Mouse (Mus musculus) macrophage (primary cell): Measurements from ENCODE around the gene Hpdl. TPM values are rescaled to one million over a fixed set of nuclear protein-coding genes. Genes with fewer than 3 reads are reported as not detected.
"Not testable (repeated sequence)": the region's sequence is repeated elsewhere in the genome, so short reads cannot be mapped to it uniquely, and the experiment has no call there.

Experiments
- H3K27ac ChIP-seq: fragments of 350-480 bp; formaldehyde crosslinking; 2 replicates; pipeline ENCODE4 v1.9.0; 2021
- H3K36me3 ChIP-seq: fragments of 350-480 bp; formaldehyde crosslinking; 2 replicates; pipeline ENCODE4 v1.9.0; 2021; ENCODE audit errors: inconsistent target
- H3K4me3 ChIP-seq: fragments of 350-480 bp; formaldehyde crosslinking; 2 replicates; pipeline ENCODE4 v1.9.0; 2021; ENCODE audit errors: inconsistent target
- H3K79me2 ChIP-seq: fragments of 350-480 bp; formaldehyde crosslinking; 2 replicates; pipeline ENCODE4 v1.9.0; 2021; ENCODE audit errors: inconsistent target
- WGBS: methylation state at CpG from one replicate; pipeline ENCODE4 v1.1.7; 2026; ENCODE audit warnings: inconsistent platforms; ENCODE audit not compliant: missing documents; 5-methylcytosine and 5-hydroxymethylcytosine counted together
- polyA plus RNA-seq: library from polyadenylated mRNA; stranded (reverse); fragments of 250-400 nt; gene quantifications from 3 replicates; pipeline ENCODE4 v1.2.4, GENCODE M21; 2018; ENCODE audit warnings: inconsistent platforms
- total RNA-seq, 78 experiments: library from RNA; depleted of rRNA; stranded (reverse); fragments of 250-400 nt; gene quantifications; 1 replicate in 9 of 78; 2 replicates in 24 of 78; 3 replicates in 43 of 78; 4 replicates in 2 of 78; pipeline ENCODE4 v1.2.4; 2018; ENCODE audit warnings: inconsistent platforms in 56 of 78

The Hpdl gene
- not detected for total RNA-seq (2018; cell fraction: chromatin; rRNA removed)
- total RNA-seq (2018; cell fraction: cytosol; rRNA removed): under 1 TPM in 4 of 26 experiments, not detected in 22; 0.05 to 0.10 (median 0.09) TPM
- not detected for total RNA-seq (2018; cell fraction: nucleus; rRNA removed)
- not detected in 3 replicates for polyA plus RNA-seq

DNA sequence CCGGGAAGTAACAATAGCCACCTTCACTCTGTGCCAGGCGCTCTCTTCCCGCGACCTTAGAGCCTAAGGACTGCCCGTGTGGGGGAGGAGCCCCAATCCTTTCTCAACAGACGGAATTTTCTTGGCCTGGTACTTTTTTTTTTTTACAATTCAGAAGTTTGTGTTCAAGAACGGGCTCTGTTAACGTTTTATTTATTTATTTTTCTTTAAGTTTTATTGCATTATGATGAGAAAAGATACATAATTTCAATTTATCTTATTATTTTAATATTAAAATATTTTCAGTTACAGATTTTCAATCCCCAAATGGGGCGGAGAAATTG is at the start of gene Hpdl:
Gene Hpdl, minus strand, starts transcription at position 14 of the 323 bp plus-strand sequence.
- Histone ChIP-seq H3K27ac (no peak within 1 kb of the TSS), H3K36me3 (no peaks in the 10 kb centered on the region), H3K4me3 (peak within 1 kb of the TSS; percentile 50), H3K79me2 (no peaks in the 10 kb centered on the region)
- 11% methylated on average over 9 of the region's 9 CpGs for whole genome bisulfite sequencing

DNA sequence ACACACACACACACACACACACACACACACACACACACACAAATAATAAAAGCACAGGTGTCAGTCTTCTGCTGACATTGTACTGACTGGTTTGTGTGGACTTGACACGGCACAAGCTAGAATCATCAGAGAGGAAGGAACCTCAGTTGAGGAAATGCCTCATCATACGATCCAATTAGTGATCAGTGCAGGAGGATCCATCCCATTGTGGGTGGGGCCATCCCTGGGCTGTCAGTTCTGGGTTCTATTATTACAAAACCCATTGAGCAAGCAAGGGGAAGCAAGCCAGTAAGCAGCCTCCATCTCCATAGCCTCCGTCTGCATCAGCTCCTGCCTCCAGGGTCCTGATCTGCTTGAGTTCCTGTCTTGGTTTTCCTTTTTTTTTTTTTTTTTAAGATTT is 48.4 kb upstream of the Hpdl start:
- 30% methylated on average over 3 of the region's 3 CpGs for WGBS
- Histone ChIP-seq H3K4me3 (no peak overlapping the region), H3K36me3 (no peaks in the 10 kb centered on the region), H3K27ac (no peak overlapping the region), H3K79me2 (no peaks in the 10 kb centered on the region)

DNA sequence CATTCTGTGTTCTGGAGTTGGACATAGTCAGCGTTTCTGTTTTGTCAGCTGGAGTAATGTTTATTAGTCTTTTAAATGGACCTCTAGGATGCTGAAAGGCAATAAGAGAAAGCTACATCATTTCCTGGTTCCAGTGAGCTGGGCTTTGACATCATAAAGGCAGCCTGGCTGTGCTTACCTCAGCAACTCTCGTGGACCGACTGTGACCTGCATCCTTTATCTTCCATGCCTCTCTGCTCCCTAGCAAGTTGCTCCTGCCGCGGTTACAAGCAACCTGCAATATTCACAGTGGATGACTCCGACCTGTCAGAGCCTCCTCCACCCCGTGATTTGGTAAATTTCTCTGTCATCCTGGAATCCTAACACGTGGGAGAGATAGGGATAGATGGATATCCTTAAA is 40.5 kb upstream of the Hpdl start:
- H3K4me3 ChIP-seq: no peak overlapping the region
- WGBS: 73% methylated on average over 8 of the region's 8 CpGs
- H3K27ac ChIP-seq: no peak overlapping the region
- H3K36me3 ChIP-seq: no peaks in the 10 kb centered on the region
- no peaks in the 10 kb centered on the region for H3K79me2 ChIP-seq

- Histone ChIP-seq H3K36me3 (no peaks in the 10 kb centered on the region), H3K27ac (no peak overlapping the region), H3K79me2 (no peaks in the 10 kb centered on the region), H3K4me3 (no peak overlapping the region)
- WGBS: 81% methylated on average over 5 of the region's 5 CpGs
These were observed 38.2 kb upstream of the Hpdl start for GRCm38 (mm10) chr4:116859711-116860110.

GRCm38 (mm10) chr4:116857203-116857602 is 35.7 kb upstream of the Hpdl start:
- Histone ChIP-seq H3K4me3 (no peak overlapping the region), H3K36me3 (no peaks in the 10 kb centered on the region), H3K27ac (no peak overlapping the region), H3K79me2 (no peaks in the 10 kb centered on the region)
- WGBS: 93% methylated on average over 10 of the region's 10 CpGs

DNA sequence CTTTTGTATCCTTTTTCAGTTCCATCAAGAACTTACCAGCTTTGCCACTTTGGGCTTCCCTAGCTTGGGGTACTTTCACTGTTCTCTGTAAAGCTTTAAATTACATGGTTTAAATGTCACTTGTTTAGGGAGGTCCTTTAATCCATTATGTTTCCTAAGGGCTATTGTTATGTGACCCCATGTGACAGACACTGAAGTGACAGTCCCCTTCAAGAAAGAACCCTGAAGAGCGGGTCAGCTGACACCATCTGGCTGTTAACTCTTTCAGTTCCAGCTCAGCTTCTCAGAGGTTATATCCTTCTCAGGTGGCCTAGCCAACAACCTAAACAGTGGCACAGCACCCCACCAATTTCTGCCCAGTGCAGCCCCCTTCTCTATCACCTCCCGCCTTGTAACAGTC is 32.8 kb upstream of the Hpdl start:
- H3K4me3 ChIP-seq: no peak overlapping the region
- no peaks in the 10 kb centered on the region for H3K36me3 ChIP-seq
- 73% methylated on average over 2 of the region's 2 CpGs for WGBS
- no peaks in the 10 kb centered on the region for H3K79me2 ChIP-seq
- H3K27ac ChIP-seq: no peak overlapping the region

DNA sequence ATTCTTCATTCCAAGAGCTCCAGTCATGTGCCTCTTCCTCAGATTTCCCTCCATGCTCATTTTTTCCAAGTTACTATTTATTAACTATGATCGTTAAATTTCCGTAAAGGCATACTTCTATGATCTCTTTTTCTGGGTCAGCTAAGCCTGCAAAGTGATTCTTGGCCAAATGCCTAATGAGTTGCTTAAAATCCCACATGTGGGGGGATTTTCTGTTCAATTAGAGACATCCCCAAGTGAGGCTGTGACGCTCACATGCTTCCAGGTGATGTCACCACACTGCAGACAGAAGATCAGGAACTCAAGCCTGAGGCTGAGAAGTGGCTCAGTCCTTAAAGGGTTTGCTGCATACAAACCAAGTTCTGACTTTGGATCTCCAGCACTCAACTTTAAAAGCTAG is 28.4 kb upstream of the Hpdl start:
- no peak overlapping the region for H3K27ac ChIP-seq
- H3K4me3 ChIP-seq: no peak overlapping the region
- H3K79me2 ChIP-seq: no peaks in the 10 kb centered on the region
- no peaks in the 10 kb centered on the region for H3K36me3 ChIP-seq
- WGBS: 81% methylated on average over 3 of the region's 3 CpGs

DNA sequence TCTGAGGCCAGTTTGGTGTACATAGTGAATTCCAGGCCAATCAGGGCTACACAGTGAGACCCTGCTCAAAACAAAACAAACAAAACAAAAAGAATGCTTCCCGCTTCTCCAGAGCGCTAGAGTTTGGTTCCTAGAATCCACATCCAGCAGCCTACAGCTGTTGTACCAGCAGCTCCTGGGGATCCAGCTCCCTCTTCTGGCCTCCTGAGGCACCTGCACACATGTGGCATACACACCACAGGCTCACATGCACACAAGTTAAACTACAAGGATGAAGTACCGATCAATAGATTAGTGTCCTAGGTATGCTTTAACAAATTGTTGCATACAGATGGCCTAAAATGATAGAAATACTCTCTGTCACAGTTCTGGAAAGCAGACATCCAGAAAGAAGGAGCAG is 22.8 kb upstream of the Hpdl start:
- no peaks in the 10 kb centered on the region for H3K79me2 ChIP-seq
- H3K27ac ChIP-seq: no peak overlapping the region
- H3K36me3 ChIP-seq: no peaks in the 10 kb centered on the region
- H3K4me3 ChIP-seq: no peak overlapping the region
- 97% methylated on average over 3 of the region's 3 CpGs for WGBS

DNA sequence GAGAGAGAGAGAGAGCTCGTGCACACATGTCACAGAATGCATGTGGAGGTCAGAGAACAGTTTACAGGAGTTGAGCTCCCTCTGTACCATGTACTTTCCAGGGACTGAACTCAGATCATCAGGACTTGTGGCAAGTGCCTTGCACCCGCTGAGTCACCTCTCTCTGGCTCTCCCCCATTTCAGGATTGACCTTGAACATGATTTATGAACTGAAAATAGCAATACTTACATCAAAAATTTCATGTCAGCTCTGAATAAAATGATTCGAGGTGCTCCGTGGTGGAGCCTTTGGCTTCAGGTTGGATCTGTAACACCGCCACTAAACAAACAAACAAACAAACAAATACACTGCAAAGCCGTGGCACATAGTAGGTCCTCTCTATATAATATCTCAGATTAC is 19.3 kb upstream of the Hpdl start:
- Histone ChIP-seq H3K27ac (no peak overlapping the region), H3K36me3 (no peaks in the 10 kb centered on the region), H3K4me3 (no peak overlapping the region), H3K79me2 (no peaks in the 10 kb centered on the region)
- 86% methylated on average over 6 of the region's 6 CpGs for WGBS

DNA sequence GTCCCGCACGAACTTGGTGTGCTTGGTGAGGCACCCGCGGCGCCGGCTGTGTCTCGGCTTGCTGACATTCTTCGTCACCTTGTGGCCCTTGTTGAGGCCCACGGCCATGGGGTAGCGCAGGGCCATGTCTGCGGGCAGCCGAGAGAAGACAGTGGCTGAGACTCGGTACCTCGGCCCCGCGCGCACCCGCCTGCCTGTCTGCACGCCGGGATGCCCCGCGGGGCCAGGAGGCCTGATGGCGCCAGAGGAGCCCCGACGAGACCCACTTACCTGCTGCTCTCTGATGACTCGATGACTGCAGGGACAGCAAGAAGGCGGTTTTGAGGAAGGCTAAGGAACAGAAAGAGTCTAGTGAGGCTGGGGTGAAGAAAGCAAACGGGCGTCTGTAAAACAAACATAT is 18.6 kb upstream of the Hpdl start:
- H3K27ac ChIP-seq, H3K79me2 ChIP-seq, H3K4me3 ChIP-seq, H3K36me3 ChIP-seq: not testable (repeated sequence)
- 37% methylated on average over 15 of the region's 29 CpGs for WGBS

- Histone ChIP-seq H3K36me3 (no peaks in the 10 kb centered on the region), H3K27ac (no peak overlapping the region), H3K79me2 (no peaks in the 10 kb centered on the region), H3K4me3 (no peak overlapping the region)
- WGBS: 76% methylated on average over 2 of the region's 2 CpGs
These were observed 17.5 kb upstream of the Hpdl start for GRCm38 (mm10) chr4:116838999-116839398.

DNA sequence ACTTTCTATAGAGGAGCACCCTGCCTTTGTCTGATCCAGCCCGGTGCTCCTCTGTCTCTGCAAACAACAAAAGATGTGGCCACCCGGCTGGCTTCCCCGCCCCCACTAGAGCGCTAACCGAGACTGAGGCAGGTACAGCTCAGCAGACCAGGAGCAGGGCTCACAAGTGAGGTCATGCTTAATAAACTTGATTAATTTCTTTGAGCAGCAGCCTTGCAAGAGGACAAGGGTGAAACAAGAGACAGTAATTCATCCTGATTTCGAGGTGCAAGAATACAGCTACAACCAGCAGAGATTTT is 8.5 kb upstream of the Hpdl start:
- no peaks in the 10 kb centered on the region for H3K36me3 ChIP-seq
- WGBS: 85% methylated on average over 6 of the region's 6 CpGs
- H3K4me3 ChIP-seq: no peak overlapping the region
- no peak overlapping the region for H3K27ac ChIP-seq
- no peaks in the 10 kb centered on the region for H3K79me2 ChIP-seq

GRCm38 (mm10) chr4:116829364-116830069 is 8.0 kb upstream of the Hpdl start:
- Histone ChIP-seq H3K36me3 (no peaks in the 10 kb centered on the region), H3K27ac (no peak overlapping the region), H3K79me2 (no peaks in the 10 kb centered on the region), H3K4me3 (no peak overlapping the region)
- WGBS: 86% methylated on average over 6 of the region's 6 CpGs

DNA sequence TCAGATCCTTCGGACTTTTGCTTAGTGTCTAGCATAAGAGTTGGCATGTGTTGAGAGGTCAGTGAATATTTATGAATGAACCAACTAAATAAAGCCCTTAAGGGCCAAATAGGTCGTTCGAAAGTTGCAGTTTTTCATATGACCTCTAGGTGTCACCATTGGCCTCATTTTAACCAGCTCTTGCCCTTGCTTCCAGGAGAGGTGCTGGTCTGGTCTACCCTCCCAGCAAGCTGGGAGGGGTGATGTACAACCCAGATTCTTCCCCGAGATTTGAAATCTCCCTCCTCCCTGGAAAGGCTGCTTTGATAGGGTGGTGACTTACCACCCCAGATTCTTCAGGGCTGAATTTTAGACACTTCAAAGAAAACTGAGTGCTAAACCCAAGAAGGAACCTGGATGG is 6.3 kb upstream of the Hpdl start:
- Histone ChIP-seq H3K27ac (no peak overlapping the region), H3K36me3 (no peaks in the 10 kb centered on the region), H3K79me2 (no peaks in the 10 kb centered on the region), H3K4me3 (no peak overlapping the region)
- 0% methylated on average over 4 of the region's 4 CpGs for WGBS

- 3% methylated on average over 29 of the region's 29 CpGs for WGBS
- H3K4me3 ChIP-seq: peak overlapping the region; percentile 47
- H3K79me2 ChIP-seq: no peaks in the 10 kb centered on the region
- H3K36me3 ChIP-seq: no peaks in the 10 kb centered on the region
- H3K27ac ChIP-seq: no peak overlapping the region; the same call in 1 of the 2 replicates
These were observed 3.1 kb upstream of the Hpdl start for GRCm38 (mm10) chr4:116824541-116825004.
